Mouse (Mus musculus) thymus, adult 2 months (tissue): ENCODE results near the gene Sema6d.

ENCODE experiments used
- CTCF ChIP-seq: fragments of 200-500 bp; IDR thresholded peaks from 2 replicates; pipeline ENCODE4 v1.5.1; 2012; ENCODE audit warnings: mild to moderate bottlenecking, control low read depth, low read length, moderate library complexity, borderline replicate concordance; ENCODE audit not compliant: control insufficient read depth, poor library complexity, insufficient read depth; ENCODE audit errors: extremely low read depth
- POLR2A ChIP-seq: fragments of 200-500 bp; IDR thresholded peaks from 2 replicates; pipeline ENCODE4 v1.6.1; 2012; ENCODE audit warnings: mild to moderate bottlenecking, low read length, control low read depth, moderate library complexity; ENCODE audit not compliant: control insufficient read depth, poor library complexity, insufficient read depth; ENCODE audit errors: extremely low read depth

DNA sequence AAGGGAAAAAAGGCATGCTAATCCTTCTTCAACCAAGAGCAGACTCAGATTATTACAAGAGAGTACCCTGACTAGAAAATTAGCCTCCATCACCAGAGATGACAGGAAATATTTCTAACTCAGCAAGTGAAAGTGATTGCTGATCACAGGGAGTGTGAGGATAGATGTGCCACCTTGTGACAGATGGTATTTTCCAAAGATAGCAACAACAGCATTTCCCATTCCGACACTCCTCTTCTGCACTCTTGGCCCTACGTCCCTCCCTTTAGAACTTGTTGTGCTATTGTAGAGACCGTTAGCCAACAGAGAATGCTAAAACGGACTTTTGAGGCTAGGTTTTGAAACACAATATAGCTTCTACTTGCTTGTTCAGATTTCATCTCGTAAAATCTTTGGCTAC lies 243.1 kb downstream of the Sema6d start:
- no peak for TF ChIP-seq CTCF
- TF ChIP-seq POLR2A, result no peak
